Mouse (Mus musculus) thymus, postnatal 10 days (tissue): ENCODE data around the gene Rps7.

Source experiments
- DNase-seq, 2 experiments: peaks; one replicate each; pipeline ENCODE4 v3.0.0; 2021; ENCODE audit warnings: low spot score in 2 of 2

Rps7 gene

DNA sequence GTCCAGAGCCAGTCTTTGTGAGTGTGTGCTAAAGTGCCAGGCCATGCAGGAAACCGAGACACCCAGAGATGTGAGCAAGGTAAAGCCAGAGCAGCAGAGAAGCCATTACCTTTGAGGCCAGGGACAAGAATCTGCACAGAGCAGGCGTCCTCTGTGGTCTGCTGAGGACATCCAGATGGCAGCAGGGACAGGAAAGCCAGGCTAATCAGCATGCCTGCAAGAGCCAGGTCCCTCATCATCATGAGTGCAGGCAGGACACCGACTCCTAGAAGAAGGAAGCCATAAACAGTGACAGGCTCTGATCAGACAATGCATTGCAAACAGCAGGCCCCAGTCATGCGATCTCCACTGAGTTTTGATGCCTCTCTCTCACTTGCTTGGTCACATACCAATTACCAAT lies 18.5 kb downstream of the Rps7 start:
- no peak for DNase-seq

- no peak for DNase-seq
These were observed 21.4 kb downstream of the Rps7 start for GRCm38 (mm10) chr12:28614401-28614800.

- no peak for DNase-seq
These were observed 23.4 kb downstream of the Rps7 start for GRCm38 (mm10) chr12:28612391-28612790.

GRCm38 (mm10) chr12:28607546-28608305 lies 28.0 kb downstream of the Rps7 start:
- no peak for DNase-seq

GRCm38 (mm10) chr12:28603494-28603893 lies 32.3 kb downstream of the Rps7 start:
- DNase-seq: no peak

DNA sequence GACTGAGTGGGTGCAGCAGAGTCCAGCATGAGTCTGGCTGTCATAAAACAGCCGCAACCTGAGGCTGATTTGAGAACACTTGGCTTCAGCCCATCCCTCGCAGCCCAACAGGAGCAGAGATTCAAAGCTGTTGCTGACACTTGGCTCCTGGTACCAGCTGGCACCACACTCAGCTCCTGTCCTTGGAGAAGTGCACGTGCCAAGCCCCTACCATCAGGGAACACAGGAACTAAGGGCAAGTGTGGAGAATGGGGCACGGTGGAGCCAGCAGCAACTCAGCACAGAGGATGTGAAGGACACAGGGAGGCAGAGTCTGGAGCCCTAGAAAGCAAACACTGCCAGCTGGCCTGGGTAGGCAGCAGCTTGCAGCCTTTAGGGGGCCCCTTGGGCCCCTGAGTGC lies 33.5 kb downstream of the Rps7 start:
- no peak for DNase-seq

- no peak for DNase-seq
These were observed 37.2 kb downstream of the Rps7 start for GRCm38 (mm10) chr12:28598526-28598991.

DNA sequence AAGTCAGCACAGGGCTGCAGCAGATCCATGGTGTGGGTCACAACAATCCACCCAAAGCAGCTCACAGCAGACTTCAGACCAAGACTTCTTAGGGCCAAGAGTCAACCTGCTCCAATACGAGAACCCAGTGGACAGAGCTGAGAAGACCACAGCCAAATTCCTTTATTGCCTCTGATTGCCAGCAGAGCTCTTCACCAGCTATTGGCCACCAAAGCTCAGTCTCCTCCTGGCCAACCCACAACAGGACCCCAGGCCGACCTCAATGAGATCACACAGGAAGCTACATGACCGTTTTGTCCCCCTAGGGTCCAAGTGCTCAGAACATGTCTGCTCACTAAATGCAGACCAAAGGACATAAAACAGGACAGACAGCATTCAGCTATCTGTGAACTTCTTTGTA lies 37.6 kb downstream of the Rps7 start:
- no peak for DNase-seq

DNA sequence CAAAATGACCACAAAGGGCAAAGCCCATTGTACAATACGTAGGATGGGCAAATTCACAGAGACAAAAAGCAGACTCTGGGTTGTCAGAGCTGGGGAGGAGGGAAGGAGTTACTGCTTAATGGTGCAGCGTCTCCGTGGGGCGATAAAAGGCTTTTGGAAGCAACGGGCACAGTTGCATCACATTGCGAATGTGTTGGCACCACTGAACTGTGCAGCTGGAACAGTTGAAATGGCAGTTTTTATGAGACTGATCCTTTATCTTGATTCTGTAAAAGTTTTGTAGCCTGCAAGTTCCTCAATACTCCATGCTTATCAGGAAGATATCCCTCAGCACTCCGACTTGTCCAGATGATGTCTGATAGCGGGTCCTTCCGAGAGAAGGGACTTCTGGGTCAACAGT lies 38.1 kb downstream of the Rps7 start:
- DNase-seq: no peak

GRCm38 (mm10) chr12:28596851-28597250 lies 38.9 kb downstream of the Rps7 start:
- no peak for DNase-seq

DNA sequence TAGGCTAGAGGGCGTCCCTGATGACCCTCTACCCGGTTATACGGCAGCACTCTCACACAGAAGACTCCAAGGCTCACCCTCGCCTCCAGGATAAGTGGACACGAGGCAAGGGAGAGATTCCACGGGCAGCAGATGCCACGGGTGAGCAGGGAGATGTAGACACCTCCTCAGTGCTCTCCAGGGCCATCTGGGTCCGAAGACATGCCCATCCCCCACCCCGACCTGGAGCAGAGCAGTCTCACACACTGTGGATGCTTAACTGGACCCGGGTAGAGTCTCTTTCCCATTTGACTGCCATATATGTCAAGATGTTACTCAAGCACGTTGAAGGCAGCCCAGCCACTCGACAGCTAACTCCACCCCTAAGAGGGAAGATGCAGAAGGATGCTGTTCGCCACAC lies 45.3 kb downstream of the Rps7 start:
- DNase-seq: no peak

GRCm38 (mm10) chr12:28589090-28589868 lies 46.5 kb downstream of the Rps7 start:
- DNase-seq: peak; percentile 27 to 70

- DNase-seq: no peak
These were observed 47.8 kb downstream of the Rps7 start for GRCm38 (mm10) chr12:28587949-28588348.

GRCm38 (mm10) chr12:28584036-28584435 lies 51.7 kb downstream of the Rps7 start:
- no peak for DNase-seq

DNA sequence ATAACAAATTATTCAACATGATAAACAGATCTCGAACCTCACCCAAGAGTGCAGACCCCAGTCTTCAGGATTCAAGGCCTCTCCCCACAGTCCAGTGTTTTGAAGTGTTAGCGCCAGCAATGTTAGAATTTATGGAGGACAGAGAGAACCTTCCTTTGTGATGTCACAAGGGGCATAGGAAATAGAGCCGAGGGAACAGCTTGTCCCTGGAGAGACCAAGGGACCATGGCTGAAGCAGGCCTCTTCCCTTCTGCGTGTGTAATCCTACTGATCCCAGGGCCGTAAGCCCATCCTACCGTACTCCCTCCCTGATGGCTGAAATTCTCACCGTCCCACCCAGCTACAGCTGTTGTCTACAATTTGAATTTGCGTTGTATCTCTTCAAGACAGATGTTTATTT lies 53.3 kb downstream of the Rps7 start, which contains the start of gene Allc:
Allc (minus strand) TSS at position 101 of the 400 bp plus-strand sequence.
- no peak for DNase-seq
